Comparison of ENCODE assay signal across 13 mouse cellular contexts in genomic region chr14:118582333-118582941, GRCm38 (mm10).
"Had no signal": no experiment of that assay in that cellular context is flagged by ENCODE, and none has a peak within 500 bp of the region (broad histone marks: within the 10 kb centered on the region; RNA-seq: fewer than 3 reads in every experiment).

No protein-coding gene starts in this region.

- H3K4me2 ChIP-seq: liver, embryonic 13.5 days; midbrain, embryonic 12.5 days; midbrain, embryonic 15.5 days had no signal

- H3K36me3 ChIP-seq: liver, embryonic 13.5 days; midbrain, embryonic 12.5 days; midbrain, embryonic 15.5 days had no signal

- ATAC-seq: midbrain, embryonic 15.5 days had no signal

- H3K9me3 ChIP-seq: liver, embryonic 13.5 days; midbrain, embryonic 12.5 days; midbrain, embryonic 15.5 days had no signal

- H3K27me3 ChIP-seq: liver, embryonic 13.5 days; midbrain, embryonic 15.5 days had no signal

- H3K4me3 ChIP-seq: layer of hippocampus, adult 2 months; liver, embryonic 13.5 days; midbrain, embryonic 12.5 days; midbrain, embryonic 15.5 days had no signal

- DNase-seq: kidney, adult 9 months; kidney, postnatal 25 days; layer of hippocampus, adult 9-11 months; liver, embryonic 13.5 days; lung, adult 2 months; lung, postnatal 14 days; thymus, adult 18-20 months; thymus, postnatal 36 days had no signal

- H3K9ac ChIP-seq: liver, embryonic 13.5 days; midbrain, embryonic 12.5 days; midbrain, embryonic 15.5 days had no signal

- H3K4me1 ChIP-seq: liver, embryonic 13.5 days; midbrain, embryonic 12.5 days; midbrain, embryonic 15.5 days had no signal

- H3K27ac ChIP-seq: kidney, postnatal 0 days; layer of hippocampus, adult 2 months; liver, embryonic 13.5 days; macrophage; midbrain, embryonic 12.5 days; midbrain, embryonic 15.5 days had no signal
